Mouse (Mus musculus) E14TG2a.4 (cell line): ENCODE measurements around the gene Olfr978.
"Not testable (repeated sequence)": the region's sequence is repeated elsewhere in the genome, so short reads cannot be mapped to it uniquely, and the experiment has no call there.

Experiments used
- H3K27me3 ChIP-seq: 2 replicates; pipeline ENCODE4 v1.6.1; 2014; ENCODE audit warnings: low read length, control low read depth; ENCODE audit not compliant: insufficient read depth
- H3K36me3 ChIP-seq: 2 replicates; pipeline ENCODE4 v1.6.1; 2014; ENCODE audit warnings: low read length, control low read depth; ENCODE audit not compliant: insufficient read depth
- H3K4me1 ChIP-seq: replicated peaks from 2 replicates; pipeline ENCODE4 v1.6.1; 2014; ENCODE audit warnings: low read depth, low read length, control low read depth
- H3K4me3 ChIP-seq: replicated peaks from 2 replicates; pipeline ENCODE4 v1.5.1; 2014; ENCODE audit warnings: mild to moderate bottlenecking, low read length
- H3K9me3 ChIP-seq: 2 replicates; pipeline ENCODE4 v1.6.1; 2014; ENCODE audit warnings: low read length, control low read depth
- CTCF ChIP-seq: conservative IDR thresholded peaks from 2 replicates; pipeline ENCODE4 v1.5.1; 2014; ENCODE audit warnings: low read length
- NANOG ChIP-seq: IDR thresholded peaks from 2 replicates; pipeline ENCODE4 v1.6.1; 2014; ENCODE audit warnings: borderline replicate concordance, low read length, mixed read lengths
- POU5F1 ChIP-seq: IDR thresholded peaks from 2 replicates; pipeline ENCODE4 v1.6.1; 2014; ENCODE audit warnings: low read length, borderline replicate concordance

Gene Olfr978

GRCm38 (mm10) chr9:39991813-39992212 lies at the start of gene Olfr978:
Olfr978 (plus strand) TSS chr9:39992113.
- no peaks in the 10 kb centered on the region for H3K27me3 ChIP-seq
- H3K36me3 ChIP-seq: no peaks in the 10 kb centered on the region
- H3K4me1 ChIP-seq: no peaks in the 10 kb centered on the region
- TF ChIP-seq NANOG: no peak
- no peak for TF ChIP-seq POU5F1
- no peak for TF ChIP-seq CTCF
- no peaks in the 10 kb centered on the region for H3K9me3 ChIP-seq
- no peak within 1 kb of the TSS for H3K4me3 ChIP-seq

- Histone ChIP-seq H3K27me3 (no peaks in the 10 kb centered on the region), H3K4me1 (no peaks in the 10 kb centered on the region), H3K4me3 (no peak within 1 kb of the TSS), H3K36me3 (no peaks in the 10 kb centered on the region), H3K9me3 (0 out of 2 replicates have a peak, but pooled peaks cover 7% of the 10 kb centered on the region)
- no peak for TF ChIP-seq POU5F1
- TF ChIP-seq NANOG: no peak
- no peak for TF ChIP-seq CTCF
These were observed 40.0 kb upstream of the Olfr978 start, which contains the start of gene Olfr975 for GRCm38 (mm10) chr9:39951946-39952345. Olfr975 (minus strand) TSS chr9:39952046.

- H3K36me3 ChIP-seq, H3K27me3 ChIP-seq, H3K4me1 ChIP-seq, H3K9me3 ChIP-seq, H3K4me3 ChIP-seq: not testable (repeated sequence)
These were observed 30.9 kb upstream of the Olfr978 start, which contains the start of gene Olfr976 for GRCm38 (mm10) chr9:39961033-39961432. Olfr976 (minus strand) TSS chr9:39961133.

- H3K9me3 ChIP-seq, H3K36me3 ChIP-seq, H3K4me3 ChIP-seq, H3K27me3 ChIP-seq, H3K4me1 ChIP-seq: not testable (repeated sequence)
- peak; percentile 51; the same call in 1 of the 2 replicates for TF ChIP-seq NANOG
These were observed 15.2 kb upstream of the Olfr978 start for GRCm38 (mm10) chr9:39976581-39977145.

- H3K4me3 ChIP-seq: no peak within 1 kb of the TSS
- no peaks in the 10 kb centered on the region for H3K27me3 ChIP-seq
- H3K36me3 ChIP-seq: no peaks in the 10 kb centered on the region
These were observed 11.5 kb downstream of the Olfr978 start, which contains the start of gene Olfr979 for GRCm38 (mm10) chr9:40003365-40003764. Olfr979 (minus strand) TSS chr9:40003465.

GRCm38 (mm10) chr9:40009482-40009881 lies 17.6 kb downstream of the Olfr978 start, which contains the start of gene Olfr980:
Olfr980 (minus strand) TSS chr9:40009582.
- Histone ChIP-seq H3K36me3 (no peaks in the 10 kb centered on the region), H3K4me3 (no peak within 1 kb of the TSS), H3K9me3 (peaks cover 7% of the 10 kb centered on the region), H3K27me3 (no peaks in the 10 kb centered on the region), H3K4me1 (no peaks in the 10 kb centered on the region)
- no peak for TF ChIP-seq NANOG
- no peak for TF ChIP-seq POU5F1
- no peak for TF ChIP-seq CTCF

More at GRCm38 (mm10) chr9:40003365-40003764, 11.5 kb downstream of the Olfr978 start, which contains the start of gene Olfr979:
- TF ChIP-seq NANOG (no peak), POU5F1 (no peak), CTCF (no peak)
- Histone ChIP-seq H3K4me1 (no peaks in the 10 kb centered on the region), H3K9me3 (no peaks in the 10 kb centered on the region)

GRCm38 (mm10) chr9:40021164-40021563 lies 29.3 kb downstream of the Olfr978 start, which contains the start of gene Olfr981:
Olfr981 (plus strand) TSS chr9:40021464.
- no peaks in the 10 kb centered on the region for H3K4me1 ChIP-seq
- H3K9me3 ChIP-seq: no peaks in the 10 kb centered on the region
- no peak within 1 kb of the TSS for H3K4me3 ChIP-seq
- no peaks in the 10 kb centered on the region for H3K36me3 ChIP-seq
- no peaks in the 10 kb centered on the region for H3K27me3 ChIP-seq
- TF ChIP-seq NANOG: no peak
- no peak for TF ChIP-seq CTCF
- TF ChIP-seq POU5F1: no peak
